Mouse (Mus musculus) CH12.LX (cell line): ENCODE measurements around the gene Cmklr1.

Experiments
- CHD2 ChIP-seq: IDR thresholded peaks from 2 replicates; pipeline ENCODE4 v1.6.1; 2011; ENCODE audit warnings: low read length, improper control_type of control experiment
- CTCF ChIP-seq, 2 experiments: IDR thresholded peaks in 1 of 2; conservative IDR thresholded peaks in 1 of 2; 2 replicates each; pipeline ENCODE4 v1.5.1; 2011 to 2012; ENCODE audit warnings: low read depth in 2 of 2, low read length in 2 of 2, improper control_type of control experiment in 1 of 2, inconsistent platforms in 1 of 2, mild to moderate bottlenecking in 1 of 2, moderate library complexity in 1 of 2
- EP300 ChIP-seq: IDR thresholded peaks from 2 replicates; pipeline ENCODE4 v1.6.1; 2011; ENCODE audit warnings: low read length, improper control_type of control experiment
- POLR2A ChIP-seq: IDR thresholded peaks from 2 replicates; pipeline ENCODE4 v1.6.1; 2011; ENCODE audit warnings: low read depth, mild to moderate bottlenecking, improper control_type of control experiment, low read length
- RAD21 ChIP-seq: IDR thresholded peaks from 2 replicates; pipeline ENCODE4 v1.6.1; 2011; ENCODE audit warnings: low read depth, mild to moderate bottlenecking, low read length, improper control_type of control experiment, moderate library complexity
- UBTF ChIP-seq: IDR thresholded peaks from 2 replicates; pipeline ENCODE4 v1.6.1; 2012; ENCODE audit warnings: low read depth, mild to moderate bottlenecking, inconsistent platforms, low read length, improper control_type of control experiment, moderate library complexity

- TF ChIP-seq POLR2A (no peak), UBTF (no peak), CTCF (conservative IDR thresholded peaks at IDR 0.05 in 1 of 2, IDR thresholded peaks at IDR 0.05 in 1 of 2; ENCODE audit: low read depth in 2 of 2, low read length in 2 of 2) (no peak), CHD2 (no peak), EP300 (no peak), RAD21 (no peak)
Measured at GRCm38 (mm10) chr5:113590010-113590640, 60.1 kb downstream of the Cmklr1 start.
